ENCODE assay signal across 9 mouse cellular contexts in the genomic region with DNA sequence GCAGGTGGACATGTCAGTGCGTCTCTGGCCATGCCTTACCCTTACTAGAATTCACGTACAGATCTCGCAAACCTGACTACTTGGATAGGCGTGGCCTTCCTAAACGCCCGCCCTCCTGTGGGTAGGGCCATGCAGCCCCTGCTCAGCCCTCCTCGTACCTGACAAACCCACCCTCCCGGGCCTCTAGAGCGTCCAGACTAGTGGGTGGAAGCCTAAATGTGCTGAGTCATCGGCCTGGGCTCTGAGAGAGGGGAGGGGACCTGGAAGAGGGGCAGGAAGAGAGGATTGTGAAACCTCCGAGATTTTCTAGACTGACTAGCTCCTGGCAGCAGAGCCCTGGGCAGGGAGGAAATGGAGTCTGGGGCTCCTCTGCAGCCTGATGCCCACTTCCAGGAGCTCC. TPM values are rescaled to one million over a fixed set of nuclear protein-coding genes. Genes with fewer than 3 reads are reported as not detected.
DNase-seq lines count a peak whose midpoint lies in the region; ATAC-seq and TF ChIP-seq lines count a peak whose summit lies in the region.
"Had no signal": no experiment of that assay in that cellular context is flagged by ENCODE, and none has a peak within 500 bp of the region (broad histone marks: within the 10 kb centered on the region; RNA-seq: fewer than 3 reads in every experiment).

No protein-coding gene starts in this region.

- H3K4me2 ChIP-seq in embryonic facial prominence, embryonic 14.5 days (ENCODE audit: low read depth, low read length): peak overlapping the region; percentile 67

- H3K4me3 ChIP-seq in C2C12 (ENCODE audit: insufficient read depth, poor library complexity, severe bottlenecking): peak overlapping the region; percentile 21
- H3K4me3 ChIP-seq in embryonic facial prominence, embryonic 14.5 days (ENCODE audit: low read depth, low read length): peak overlapping the region; percentile 15
- H3K4me3 ChIP-seq in megakaryocyte, embryonic 14.5 days (replicated peaks): peak overlapping the region; percentile 52

- peak; percentile 79 for DNase-seq in MN1 (ENCODE audit: low spot score)
- peak; percentile 81 for DNase-seq in embryonic facial prominence, embryonic 14.5 days (ENCODE audit: low spot score)
- DNase-seq in heart, postnatal 10 days: peak; percentile 26 to 29
- DNase-seq in left cerebral cortex, postnatal 25 days (ENCODE audit: low spot score in 2 of 2): peak; percentile 16 to 54
- DNase-seq in urinary bladder, postnatal 14 days (ENCODE audit: low spot score): peak; percentile 77
- DNase-seq in layer of hippocampus, postnatal 36 days: no peak

- no peak overlapping the region for H3K27ac ChIP-seq in embryonic facial prominence, embryonic 14.5 days (replicated peaks; ENCODE audit: low read depth, low read length)

- H3K36me3 ChIP-seq in C2C12 (ENCODE audit: control insufficient read depth, insufficient read depth): peaks cover 33% of the 10 kb centered on the region
- peaks cover 24% of the 10 kb centered on the region for H3K36me3 ChIP-seq in embryonic facial prominence, embryonic 14.5 days (ENCODE audit: control insufficient read depth, insufficient read depth, low read length)
- H3K36me3 ChIP-seq in megakaryocyte, embryonic 14.5 days (replicated peaks; ENCODE audit: low read length): peaks cover 55% of the 10 kb centered on the region

- peak; percentile 43 for ATAC-seq in embryonic facial prominence, embryonic 14.5 days (ENCODE audit: low read depth)

- no peaks in the 10 kb centered on the region for H3K9me3 ChIP-seq in embryonic facial prominence, embryonic 14.5 days (ENCODE audit: control insufficient read depth, low read length)
- H3K9me3 ChIP-seq in megakaryocyte, embryonic 14.5 days: no peaks in the 10 kb centered on the region

- H3K79me2 ChIP-seq in C2C12 (ENCODE audit: control insufficient read depth, insufficient read depth): peaks cover 42% of the 10 kb centered on the region

- peaks cover 8% of the 10 kb centered on the region; the same call in 1 of the 2 replicates for H3K4me1 ChIP-seq in embryonic facial prominence, embryonic 14.5 days (ENCODE audit: control insufficient read depth, insufficient read depth, low read length)
- H3K4me1 ChIP-seq in megakaryocyte, embryonic 14.5 days: peaks cover 38% of the 10 kb centered on the region

- H3ac ChIP-seq in C2C12 (ENCODE audit: control insufficient read depth, insufficient read length, low read depth): no peak overlapping the region

- no peaks in the 10 kb centered on the region for H3K27me3 ChIP-seq in C2C12 (ENCODE audit: control insufficient read depth, insufficient read depth, insufficient read length)
- H3K27me3 ChIP-seq in embryonic facial prominence, embryonic 14.5 days (replicated peaks; ENCODE audit: control insufficient read depth, insufficient read depth, low read length): no peaks in the 10 kb centered on the region
- no peaks in the 10 kb centered on the region for H3K27me3 ChIP-seq in megakaryocyte, embryonic 14.5 days (replicated peaks)

- intact Hi-C loops in heart, postnatal 10 days (cut with DNase I): no loop called here
- intact Hi-C loops in left cerebral cortex, postnatal 25 days (cut with DNase I): loop anchor here (2.0 kb wide), 1 partner anchor 25 kb away; no protein-coding TSS in a partner anchor

- WGBS in embryonic facial prominence, embryonic 14.5 days: 31% methylated on average over 11 of the region's 11 CpGs

- no peak for TF ChIP-seq CTCF in C2C12 (IDR thresholded peaks at IDR 0.05; ENCODE audit: control insufficient read depth, insufficient read depth, insufficient read length)

- peaks cover 21% of the 10 kb centered on the region for H3K79me3 ChIP-seq in C2C12 (ENCODE audit: low read depth)

- peak overlapping the region; percentile 27; the same call in 1 of the 2 replicates for H3K9ac ChIP-seq in embryonic facial prominence, embryonic 14.5 days (ENCODE audit: low read depth, low read length)

TF ChIP-seq in C2C12, 6 proteins besides CTCF, POLR2A, EP300 and RAD21:
- TF ChIP-seq CEBPB (IDR thresholded peaks at IDR 0.05; ENCODE audit: low read depth) (peak; percentile 72), MAX (IDR thresholded peaks at IDR 0.05) (no peak), MYOD1 (IDR thresholded peaks at IDR 0.05; ENCODE audit: control insufficient read depth, insufficient read length, low read depth) (no peak)
TF ChIP-seq in C2C12: peak in this region for 1.

RNA-seq across cellular contexts. Expression of a gene that starts 3.4 kb away (rescaled TPM):
- polyA plus RNA-seq in C2C12 (2012; fragmentation: generic; extraction: Trizol): 46.7 TPM
- 19.5 and 21.0 TPM in 2 replicates for polyA plus RNA-seq in embryonic facial prominence, embryonic 14.5 days (2014; fragmentation: Nextera tagmentation; extraction: Ambion mirVana)
- total RNA-seq in heart, postnatal 10 days (2021): 10 to 100 TPM; 17.4 to 19.0 TPM
- 10 to 100 TPM; 29.9 to 36.0 TPM for total RNA-seq in left cerebral cortex, postnatal 25 days (2021)
- 17.5 and 17.8 TPM in 2 replicates for polyA plus RNA-seq in megakaryocyte, embryonic 14.5 days (2012; ENCODE audit: insufficient read depth, low replicate concordance)
- total RNA-seq in layer of hippocampus, postnatal 36 days (2021): 10 to 100 TPM; 26.7 to 27.4 TPM

RNA-seq across cellular contexts. Expression of a gene that starts 15.1 kb away (rescaled TPM):
- polyA plus RNA-seq in C2C12 (2012; fragmentation: generic; extraction: Trizol): 9.4 TPM
- polyA plus RNA-seq in embryonic facial prominence, embryonic 14.5 days (2014; fragmentation: Nextera tagmentation; extraction: Ambion mirVana): 11.0 and 14.8 TPM in 2 replicates
- total RNA-seq in heart, postnatal 10 days (2021): 1 to 10 TPM; 1.4 to 1.7 TPM
- total RNA-seq in left cerebral cortex, postnatal 25 days (2021): 10 to 100 TPM; 19.5 to 22.1 TPM
- 8.5 and 31.6 TPM in 2 replicates for polyA plus RNA-seq in megakaryocyte, embryonic 14.5 days (2012; ENCODE audit: insufficient read depth, low replicate concordance)
- total RNA-seq in layer of hippocampus, postnatal 36 days (2021): 10 to 100 TPM; 14.3 to 16.0 TPM

RNA-seq across cellular contexts. Expression of a gene that starts 23.8 kb away (rescaled TPM):
- 17.9 TPM for polyA plus RNA-seq in C2C12 (2012; fragmentation: generic; extraction: Trizol)
- polyA plus RNA-seq in embryonic facial prominence, embryonic 14.5 days (2014; fragmentation: Nextera tagmentation; extraction: Ambion mirVana): 32.1 and 32.9 TPM in 2 replicates
- total RNA-seq in heart, postnatal 10 days (2021): 10 to 100 TPM; 27.7 to 30.2 TPM
- total RNA-seq in left cerebral cortex, postnatal 25 days (2021): 100 to 1,000 TPM in 1 of 2 experiments, 10 to 100 TPM in 1; 99.6 to 105 TPM
- polyA plus RNA-seq in megakaryocyte, embryonic 14.5 days (2012; ENCODE audit: insufficient read depth, low replicate concordance): 7.5 and 16.3 TPM in 2 replicates
- total RNA-seq in layer of hippocampus, postnatal 36 days (2021): 100 to 1,000 TPM in 1 of 2 experiments, 10 to 100 TPM in 1; 92.2 to 106 TPM

RNA-seq across cellular contexts. Expression of a gene that starts 37.5 kb away (rescaled TPM):
- polyA plus RNA-seq in C2C12 (2012; fragmentation: generic; extraction: Trizol): 93.9 TPM
- polyA plus RNA-seq in embryonic facial prominence, embryonic 14.5 days (2014; fragmentation: Nextera tagmentation; extraction: Ambion mirVana): 83.5 and 85.5 TPM in 2 replicates
- total RNA-seq in heart, postnatal 10 days (2021): 10 to 100 TPM in 1 of 2 experiments, 1 to 10 TPM in 1; 9.4 to 10.6 TPM
- 100 to 1,000 TPM in 1 of 2 experiments, 10 to 100 TPM in 1; 99.9 to 103 TPM for total RNA-seq in left cerebral cortex, postnatal 25 days (2021)
- polyA plus RNA-seq in megakaryocyte, embryonic 14.5 days (2012; ENCODE audit: insufficient read depth, low replicate concordance): 28.2 and 91.3 TPM in 2 replicates
- 100 to 1,000 TPM; 101 to 104 TPM for total RNA-seq in layer of hippocampus, postnatal 36 days (2021)

RNA-seq across cellular contexts. Expression of a gene that starts 43.7 kb away (rescaled TPM):
- polyA plus RNA-seq in C2C12 (2012; fragmentation: generic; extraction: Trizol): 0.22 TPM
- not detected in 2 replicates for polyA plus RNA-seq in embryonic facial prominence, embryonic 14.5 days (2014; fragmentation: Nextera tagmentation; extraction: Ambion mirVana)
- not detected for total RNA-seq in heart, postnatal 10 days (2021)
- total RNA-seq in left cerebral cortex, postnatal 25 days (2021): not detected
- 12.9 TPM in 1 of 2 replicates, not detected in the other for polyA plus RNA-seq in megakaryocyte, embryonic 14.5 days (2012; ENCODE audit: insufficient read depth, low replicate concordance)
- under 1 TPM in 1 of 2 experiments, not detected in 1; 0.61 TPM for total RNA-seq in layer of hippocampus, postnatal 36 days (2021)
- total RNA-seq: heart, postnatal 14 days had no signal

Comparison
In these comparisons a context has a peak if more than half of its experiments do, and no peak if none do; other contexts are left out.
1. DNase-seq: peak in MN1 (single experiment), embryonic facial prominence, embryonic 14.5 days (single experiment), heart, postnatal 10 days (2 of 2), left cerebral cortex, postnatal 25 days (2 of 2) and urinary bladder, postnatal 14 days (single experiment); none in layer of hippocampus, postnatal 36 days (0 of 2).
2. RNA of a gene that starts 15.1 kb away (total RNA-seq): 19.5 to 22.1 TPM in left cerebral cortex, postnatal 25 days and 14.3 to 16.0 TPM in layer of hippocampus, postnatal 36 days; 1.4 to 1.7 TPM in heart, postnatal 10 days; every median in the first group is over 4 times any median in the second.
3. Peak in every context shown above with its lines, with median percentiles within 50 percentile points of each other: H3K4me3 ChIP-seq.